Mouse (Mus musculus): ENCODE measurements around the gene Prdm12.

Gene Prdm12

DNA sequence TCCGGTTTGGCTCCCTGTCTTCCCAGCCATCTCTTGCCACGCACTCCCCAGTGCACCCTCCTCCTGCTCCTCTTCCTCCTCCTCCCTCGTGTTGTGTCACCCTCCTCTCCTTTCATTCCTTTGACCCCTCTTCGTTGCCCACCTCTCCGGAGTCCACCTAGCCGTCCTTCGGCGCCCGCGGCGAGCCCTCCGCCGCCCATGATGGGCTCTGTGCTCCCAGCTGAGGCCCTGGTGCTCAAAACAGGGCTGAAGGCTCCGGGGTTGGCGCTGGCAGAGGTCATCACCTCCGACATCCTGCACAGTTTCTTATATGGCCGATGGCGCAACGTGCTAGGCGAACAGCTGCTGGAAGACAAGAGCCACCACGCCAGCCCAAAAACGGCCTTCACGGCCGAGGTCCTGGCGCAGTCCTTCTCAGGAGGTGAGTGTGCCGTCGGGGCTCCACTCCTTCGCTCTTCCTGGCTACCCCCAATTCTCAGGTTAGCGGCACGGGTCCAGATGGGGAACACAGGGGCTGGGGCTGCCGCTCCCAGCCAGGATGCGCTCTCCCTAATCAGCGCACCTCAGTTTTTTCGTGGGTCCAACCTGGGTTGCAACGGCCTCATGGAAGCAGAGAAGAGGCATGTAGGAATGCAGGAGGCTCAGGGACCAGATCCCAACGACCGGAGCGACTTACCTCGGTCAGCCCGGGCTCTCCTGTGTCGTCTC is at the start of gene Prdm12:
Gene Prdm12, plus strand, starts transcription at position 137 of the 708 bp plus-strand sequence.
- DNase-seq (ENCODE audit: low read depth, low spot score), result no peak

DNA sequence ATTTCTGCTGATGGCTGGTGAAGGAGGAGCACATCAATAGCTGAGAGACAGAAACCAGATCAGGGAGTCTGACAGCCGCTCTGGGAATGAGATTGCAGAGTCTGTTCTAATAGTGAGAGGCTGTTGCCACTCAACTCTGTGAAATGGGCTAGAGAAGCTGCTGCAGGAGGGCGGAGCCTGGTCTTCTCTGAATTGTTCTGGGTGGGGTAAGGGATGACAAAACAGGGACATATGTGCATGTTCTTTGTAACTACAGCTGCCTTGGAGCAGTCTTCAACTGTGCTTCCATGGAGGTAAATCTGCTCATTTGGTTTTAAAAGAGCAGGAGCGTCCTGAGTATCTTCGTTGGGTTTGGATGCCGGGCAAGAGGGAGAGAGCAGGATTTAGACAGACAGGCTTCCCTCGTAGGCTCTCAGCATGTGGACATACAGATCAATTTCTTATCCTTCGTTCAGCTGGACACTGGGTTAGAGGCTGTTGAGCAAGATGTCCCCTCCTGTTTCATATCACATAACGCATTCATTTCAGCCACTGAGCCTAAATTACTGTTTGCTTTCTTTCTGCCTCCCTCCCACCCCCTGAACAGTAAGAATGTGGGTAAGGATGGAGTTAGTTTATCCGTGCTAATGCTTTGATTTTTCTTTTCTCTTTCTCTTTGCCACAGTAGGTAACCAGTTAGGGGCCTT is 47.9 kb upstream of the Prdm12 start:
- DNase-seq (ENCODE audit: low read depth, low spot score), result peak; percentile 20

DNA sequence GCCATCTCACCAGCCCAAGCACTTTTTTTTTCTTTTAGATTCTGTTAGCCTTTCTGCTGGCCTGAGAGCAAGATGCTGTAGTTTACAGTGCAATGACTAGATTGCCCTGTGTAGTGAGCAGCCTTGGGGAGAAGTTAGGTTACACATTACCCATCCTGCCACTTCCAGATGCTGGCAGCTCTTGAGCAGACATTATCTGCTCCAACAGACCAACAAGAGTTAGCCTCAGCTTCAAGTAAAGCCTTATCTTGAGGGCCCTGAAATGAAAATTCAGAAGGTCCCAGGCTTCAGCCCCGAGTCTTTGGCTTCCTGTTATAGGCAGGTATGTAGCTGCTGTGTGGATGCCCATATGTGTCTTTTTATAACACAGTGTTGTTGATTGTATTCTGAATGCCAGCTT is 32.3 kb upstream of the Prdm12 start:
- no peak for DNase-seq (ENCODE audit: low read depth, low spot score)

DNA sequence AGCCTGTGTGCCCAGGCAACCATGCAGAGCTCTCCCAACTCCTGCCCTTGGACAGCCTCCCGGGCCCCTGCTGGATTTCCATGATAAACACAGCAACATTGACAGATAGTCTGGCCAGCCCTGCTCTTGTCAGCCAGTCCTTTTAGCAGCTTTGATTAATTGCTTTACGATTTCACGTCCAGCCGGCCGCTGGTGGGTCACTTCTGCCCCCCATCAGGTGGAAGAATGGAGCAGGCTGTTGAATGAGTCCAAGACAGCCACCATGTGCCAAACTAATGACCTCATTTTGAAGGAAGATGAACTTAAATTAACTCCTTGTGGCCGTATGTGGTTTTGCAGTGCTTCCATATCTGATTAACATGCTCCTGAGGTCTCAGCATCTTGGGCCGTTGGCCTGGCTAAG is 30.0 kb upstream of the Prdm12 start:
- no peak for DNase-seq (ENCODE audit: low read depth, low spot score)

DNA sequence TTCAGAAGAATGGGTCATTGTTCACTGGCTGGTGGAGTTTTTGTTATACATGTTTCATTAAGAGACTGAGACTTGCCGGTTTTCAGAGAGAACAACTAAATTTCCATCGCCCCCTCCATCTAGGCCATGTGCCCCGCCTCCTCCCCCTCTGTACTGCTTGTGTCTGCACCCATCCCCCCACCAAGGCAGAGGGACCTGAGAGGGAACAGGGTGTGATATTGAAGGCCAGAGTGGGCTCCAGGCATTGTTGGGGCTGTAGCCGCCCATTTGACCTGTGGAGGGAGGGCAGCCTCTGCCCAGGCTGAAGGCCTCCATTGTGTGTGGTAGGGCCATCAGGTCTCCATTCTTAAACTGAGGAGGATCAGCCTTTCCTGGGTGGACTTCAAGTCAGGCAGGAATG is 28.9 kb upstream of the Prdm12 start:
- DNase-seq (ENCODE audit: low read depth, low spot score), result no peak

DNA sequence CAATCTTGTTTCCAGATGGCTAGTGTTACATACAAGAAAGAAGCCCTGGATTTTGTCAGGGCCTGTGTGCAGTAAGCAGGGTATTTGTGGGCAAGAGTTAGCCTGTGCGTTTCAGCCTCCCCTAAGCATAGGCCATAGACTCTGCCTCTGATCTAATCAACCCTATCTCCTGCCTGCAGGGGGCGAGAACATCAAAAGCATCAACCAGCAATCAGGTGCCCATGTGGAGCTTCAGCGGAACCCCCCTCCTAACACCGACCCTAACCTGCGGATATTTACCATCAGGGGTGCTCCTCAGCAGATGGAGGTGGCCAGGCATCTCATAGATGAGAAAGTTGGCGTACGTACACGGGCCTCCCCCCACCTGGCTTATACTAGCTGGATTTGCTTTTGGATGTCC is 28.4 kb upstream of the Prdm12 start:
- DNase-seq (ENCODE audit: low read depth, low spot score), result no peak

DNA sequence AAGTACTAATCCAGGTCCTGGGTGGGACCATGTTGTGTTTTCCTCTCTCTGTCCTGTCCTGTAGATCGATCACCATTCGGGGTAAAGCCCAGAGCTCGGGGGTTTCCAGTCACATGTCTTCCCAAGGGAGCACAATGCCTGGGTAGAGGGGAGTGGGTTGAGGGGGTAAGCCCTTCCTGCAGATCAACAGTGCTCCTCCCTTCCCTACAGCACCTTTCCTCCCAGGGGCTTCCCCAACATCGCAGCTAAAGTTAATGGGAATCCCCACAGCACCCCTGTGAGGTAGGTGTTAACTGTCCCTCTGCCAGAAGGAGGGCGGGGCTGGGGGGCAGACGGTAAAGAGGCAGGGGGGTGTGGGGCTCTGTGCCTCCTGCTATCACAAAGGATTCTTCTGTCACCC is 27.2 kb upstream of the Prdm12 start:
- DNase-seq (ENCODE audit: low read depth, low spot score), result no peak

DNA sequence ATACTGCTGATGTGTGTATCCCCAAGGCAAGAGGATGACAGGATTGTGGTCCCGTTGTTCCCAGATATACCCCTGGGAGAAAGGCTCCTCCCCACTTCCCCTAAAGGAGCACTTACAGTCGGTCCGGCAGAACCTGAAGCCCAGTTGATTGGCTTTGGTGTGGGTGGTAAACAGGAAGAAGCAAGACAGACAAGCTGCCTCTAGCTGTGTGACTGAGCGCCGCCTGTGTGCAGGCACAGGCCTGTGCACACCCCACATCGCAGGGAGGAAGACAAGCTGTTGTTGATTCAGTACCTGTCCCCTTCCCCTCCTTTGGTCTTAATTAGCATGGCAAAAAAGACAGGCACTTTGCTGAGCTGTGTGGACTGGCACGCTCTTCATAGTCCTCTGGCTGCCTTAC is 26.1 kb upstream of the Prdm12 start:
- DNase-seq (ENCODE audit: low read depth, low spot score), result peak; percentile 31

DNA sequence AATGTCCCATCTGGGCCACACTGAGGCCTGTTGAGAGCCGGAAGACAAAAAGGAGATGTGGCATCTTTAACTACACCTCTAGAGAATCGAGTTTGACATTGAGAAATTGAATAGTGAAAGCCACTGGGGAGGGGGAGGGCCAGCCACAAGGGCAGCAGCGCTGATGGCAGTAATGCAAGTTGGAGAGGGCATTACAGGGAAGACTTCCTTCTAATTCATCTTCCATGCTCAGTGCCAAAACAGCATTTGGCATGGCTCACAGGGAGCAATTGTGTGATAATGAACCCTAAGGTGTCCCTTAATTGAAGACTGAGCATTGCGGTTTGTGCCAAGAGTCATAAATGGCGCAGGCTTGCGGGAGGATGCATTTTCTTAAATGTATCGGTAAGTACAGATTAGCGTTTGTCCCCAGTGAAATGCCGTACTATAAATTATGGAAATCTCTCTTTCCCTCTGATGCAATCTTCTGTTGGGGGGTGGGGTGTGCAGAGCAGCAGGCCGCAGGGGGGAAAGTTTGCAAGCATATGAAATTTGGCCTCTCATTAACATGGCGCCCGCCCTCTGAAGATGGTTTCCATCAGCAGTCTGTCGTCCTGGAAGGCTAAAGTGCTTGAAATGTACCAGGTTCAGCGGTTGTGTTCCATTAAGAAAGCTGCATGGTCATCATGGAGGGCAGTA is 21.2 kb upstream of the Prdm12 start:
- peak; percentile 26 for DNase-seq (ENCODE audit: low read depth, low spot score)

DNA sequence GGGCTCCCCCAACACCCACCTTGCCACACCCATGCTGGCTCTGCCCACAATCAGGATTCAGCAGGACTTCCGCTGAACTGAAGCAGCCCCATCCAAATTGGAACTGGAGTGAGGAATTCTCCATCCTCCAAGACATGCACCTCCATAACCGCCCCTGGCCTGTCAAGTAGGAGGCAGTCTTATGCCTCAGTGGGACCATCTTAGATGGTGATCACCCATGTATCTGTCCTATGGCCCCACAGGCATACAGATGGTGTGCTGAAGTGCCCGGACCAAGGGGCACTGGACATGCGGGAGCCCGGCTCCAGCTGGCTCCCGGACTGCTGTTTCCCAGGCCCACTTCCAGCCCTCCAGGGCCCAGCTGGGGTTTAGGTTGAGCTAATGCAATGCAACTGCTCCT is 20.6 kb upstream of the Prdm12 start:
- DNase-seq (ENCODE audit: low read depth, low spot score), result no peak

DNA sequence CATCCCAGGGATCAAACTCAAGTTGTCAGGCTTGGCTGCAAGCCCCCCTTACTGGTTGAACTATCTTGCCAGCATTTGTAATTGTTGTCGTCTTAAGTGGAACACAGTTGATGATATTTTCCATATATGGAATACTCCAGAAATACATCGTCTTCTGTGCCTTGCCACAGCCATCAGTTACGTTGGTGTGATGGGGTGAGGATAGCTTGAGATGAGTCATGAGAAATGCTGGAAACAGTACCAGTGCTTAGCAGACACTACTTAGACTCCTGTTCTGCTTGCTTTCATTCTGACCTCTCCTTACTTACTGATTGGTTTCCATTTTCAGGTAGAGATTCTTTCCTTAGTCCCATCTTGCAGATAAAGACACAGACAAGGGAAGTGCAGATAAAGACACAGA is 6.3 kb upstream of the Prdm12 start:
- peak; percentile 68 for DNase-seq (ENCODE audit: low read depth, low spot score)

DNA sequence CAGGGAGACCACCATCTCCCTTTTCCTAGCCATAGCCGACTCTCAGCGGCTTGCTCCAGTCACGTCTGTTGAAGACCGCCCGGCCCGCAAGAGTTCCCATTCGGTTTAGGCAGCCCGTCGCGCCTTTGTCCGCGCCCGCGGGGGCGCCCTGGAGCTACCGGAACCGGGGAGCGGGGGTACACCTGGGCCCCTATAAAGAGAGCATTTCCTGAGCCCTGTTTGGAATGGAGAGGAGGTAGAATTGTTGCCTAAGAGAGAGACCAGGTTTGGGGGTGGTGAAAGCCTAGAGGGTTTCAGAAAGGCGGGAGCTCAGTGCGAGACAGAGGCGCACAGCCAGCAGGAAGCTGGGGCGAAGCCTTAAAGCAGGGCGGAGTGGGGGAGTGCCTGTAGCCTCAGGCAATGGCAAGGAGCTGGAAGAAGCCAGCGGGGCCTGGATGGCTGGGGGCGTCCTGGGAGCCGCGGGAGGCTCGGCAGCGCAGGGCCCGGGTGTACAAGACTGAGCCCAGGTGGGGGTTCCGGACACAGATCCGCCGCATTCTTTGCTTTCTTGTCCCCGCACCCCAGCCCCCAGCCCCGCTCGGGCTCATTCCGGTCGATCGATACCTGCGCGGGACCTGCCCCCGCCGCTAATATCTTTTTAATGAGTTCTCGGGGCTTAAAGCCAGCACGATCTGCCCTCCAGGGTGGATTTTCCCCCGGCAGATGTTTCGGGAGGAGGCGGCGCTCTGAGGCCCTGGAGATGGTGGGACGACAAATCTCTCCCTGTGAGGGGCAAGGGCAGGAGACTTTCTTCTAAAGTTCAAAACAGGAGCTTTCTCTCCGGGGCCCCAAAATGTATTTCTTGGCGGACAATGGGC is 4.3 kb upstream of the Prdm12 start:
- DNase-seq (ENCODE audit: low read depth, low spot score), result no peak

DNA sequence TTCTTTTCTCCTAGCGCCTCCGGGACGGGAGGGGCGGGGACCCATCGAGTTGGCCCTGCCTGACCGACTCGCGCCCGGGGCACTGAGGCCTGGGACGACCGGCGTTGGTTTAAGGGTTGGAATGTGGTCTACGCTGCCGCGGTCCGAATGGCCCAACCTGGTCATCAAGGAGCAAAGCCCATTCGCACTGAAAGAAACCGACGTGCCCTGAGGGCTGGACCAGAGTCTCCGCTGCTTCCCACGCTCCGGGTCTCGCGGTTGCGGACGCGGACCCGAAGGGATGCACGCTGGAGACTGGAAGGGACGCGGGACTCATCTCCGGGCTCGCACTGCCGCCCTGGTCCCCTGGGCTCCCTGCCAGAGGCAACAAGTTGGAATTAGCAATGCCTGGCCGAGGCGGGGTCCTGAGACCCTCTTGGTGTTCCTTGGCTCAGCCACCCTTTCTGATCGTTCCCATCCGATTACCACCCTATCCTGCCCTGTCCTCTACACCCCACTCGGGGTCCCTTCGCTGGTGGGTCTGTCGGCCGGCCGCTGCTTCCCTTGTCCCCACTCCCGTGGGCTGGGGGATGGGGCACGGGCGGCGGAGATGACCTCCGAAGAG is 3.6 kb upstream of the Prdm12 start:
- no peak for DNase-seq (ENCODE audit: low read depth, low spot score)

DNA sequence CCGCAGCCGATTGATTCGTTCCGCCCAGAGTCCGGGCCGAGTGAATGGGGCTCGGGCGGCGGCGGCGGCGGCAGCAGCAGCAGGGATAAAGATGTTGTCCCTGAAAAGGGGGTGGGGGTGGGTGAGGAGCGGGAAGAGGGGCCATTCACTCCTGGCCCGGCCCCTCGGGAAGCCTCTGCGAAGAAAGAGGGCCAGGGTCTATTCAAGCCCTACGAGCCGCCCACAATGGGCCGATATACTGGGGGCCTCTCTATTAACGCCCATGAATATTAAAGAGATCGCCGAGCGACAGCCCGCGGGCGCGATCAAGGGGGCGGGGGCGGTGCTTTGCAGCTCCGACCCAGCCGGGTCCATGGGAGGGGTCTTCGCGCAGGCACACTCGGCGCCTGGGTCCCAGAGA is 3.1 kb upstream of the Prdm12 start:
- no peak for DNase-seq (ENCODE audit: low read depth, low spot score)

DNA sequence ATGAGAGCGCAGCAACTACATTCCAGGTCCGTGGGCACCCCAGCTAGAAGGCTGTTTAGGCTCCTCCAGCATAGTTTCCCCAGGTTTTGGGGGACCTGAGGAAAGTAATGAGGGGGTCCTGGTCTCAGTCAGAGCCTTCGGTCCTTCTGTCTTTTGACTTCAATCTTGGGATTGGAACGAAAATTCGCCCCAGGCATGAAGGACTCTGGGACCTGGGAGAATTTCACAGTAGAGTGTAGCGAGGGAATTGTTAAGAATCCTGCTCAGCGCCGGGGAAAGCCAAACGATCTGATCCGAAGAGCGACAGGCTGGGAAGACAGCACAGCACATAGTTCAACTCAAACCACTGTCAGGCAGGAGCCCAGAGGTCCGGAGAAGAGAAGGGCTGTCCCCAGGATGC is 2.5 kb upstream of the Prdm12 start:
- DNase-seq (ENCODE audit: low read depth, low spot score), result no peak

DNA sequence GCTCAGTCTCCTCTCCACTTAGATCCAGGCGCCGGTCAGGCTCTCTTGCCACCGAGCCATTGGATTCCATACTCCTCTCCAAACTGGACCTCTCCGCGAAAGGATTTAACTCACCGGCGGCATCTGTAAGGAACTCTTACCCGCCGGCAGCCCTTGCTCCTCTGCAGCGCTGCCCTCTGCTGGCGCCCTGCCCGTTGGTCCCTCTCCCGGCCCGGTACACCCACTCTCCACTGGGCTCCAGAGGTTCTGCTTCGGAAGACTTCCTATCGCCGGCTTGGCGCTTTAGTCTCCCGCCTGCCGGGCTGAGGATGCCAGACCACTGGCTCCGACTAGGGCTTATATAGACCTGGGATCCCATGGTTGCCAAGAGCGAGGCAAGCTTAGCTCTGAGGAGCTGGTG is 2.0 kb upstream of the Prdm12 start:
- peak; percentile 25 for DNase-seq (ENCODE audit: low read depth, low spot score)

DNA sequence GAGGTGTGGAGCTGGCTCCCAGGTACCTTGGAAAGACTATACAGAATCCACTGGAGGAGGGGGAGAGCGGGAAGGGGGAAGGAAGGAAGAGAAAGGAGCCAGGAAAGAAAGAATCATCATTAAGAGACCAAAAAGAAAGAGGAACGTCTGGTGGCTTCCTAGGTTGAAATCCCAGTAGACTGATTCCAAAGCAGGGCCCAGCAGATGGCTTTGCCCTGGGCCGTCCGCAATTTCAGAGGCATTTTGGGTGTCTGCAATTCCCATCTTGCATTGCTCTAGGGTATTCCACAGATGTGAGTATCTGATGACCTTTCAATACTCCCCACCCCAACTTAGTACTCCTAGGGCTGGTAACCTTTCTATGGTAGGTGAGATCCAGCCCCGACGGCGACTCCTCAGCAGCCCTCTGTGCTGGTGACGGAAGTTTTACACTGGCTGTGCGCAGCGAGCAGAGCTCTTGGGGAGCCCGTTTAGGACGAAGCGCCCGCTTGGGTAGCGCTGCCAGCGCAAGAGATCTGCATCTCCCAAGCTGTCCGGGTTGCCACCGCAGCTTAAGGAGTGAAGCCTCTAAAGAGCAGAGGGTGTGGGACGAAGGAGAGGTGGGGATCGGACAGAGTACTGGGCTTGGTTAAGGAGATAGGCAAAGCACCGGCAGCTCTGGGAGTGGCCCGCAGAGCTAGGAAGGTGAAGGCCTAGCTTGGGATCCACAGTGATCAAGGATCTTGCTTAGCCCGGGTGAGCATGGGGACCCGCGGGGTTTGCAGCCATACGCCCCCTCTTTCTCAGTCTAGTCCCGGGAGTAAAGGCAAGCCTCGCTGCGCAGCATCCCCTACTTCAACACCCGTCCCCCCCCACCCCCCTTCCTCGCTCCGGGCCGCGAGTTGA is 1.0 kb upstream of the Prdm12 start:
- DNase-seq (ENCODE audit: low read depth, low spot score), result no peak

DNA sequence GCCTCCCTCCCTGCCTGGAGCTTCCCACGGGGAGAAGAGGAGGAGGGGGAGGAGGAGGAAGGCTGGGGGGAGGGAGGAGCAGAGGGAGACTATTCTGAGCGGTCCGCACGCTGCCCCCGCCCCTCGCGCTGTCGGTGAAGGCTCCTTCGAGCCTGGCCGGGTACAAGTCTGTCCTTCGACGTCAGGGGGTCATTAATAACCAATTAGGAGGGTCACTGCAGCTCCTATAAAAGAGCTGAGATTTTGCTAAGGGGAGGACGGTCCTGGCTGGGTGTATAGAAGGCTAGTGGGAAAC is 424 bp upstream of the Prdm12 start:
- no peak for DNase-seq (ENCODE audit: low read depth, low spot score)

DNA sequence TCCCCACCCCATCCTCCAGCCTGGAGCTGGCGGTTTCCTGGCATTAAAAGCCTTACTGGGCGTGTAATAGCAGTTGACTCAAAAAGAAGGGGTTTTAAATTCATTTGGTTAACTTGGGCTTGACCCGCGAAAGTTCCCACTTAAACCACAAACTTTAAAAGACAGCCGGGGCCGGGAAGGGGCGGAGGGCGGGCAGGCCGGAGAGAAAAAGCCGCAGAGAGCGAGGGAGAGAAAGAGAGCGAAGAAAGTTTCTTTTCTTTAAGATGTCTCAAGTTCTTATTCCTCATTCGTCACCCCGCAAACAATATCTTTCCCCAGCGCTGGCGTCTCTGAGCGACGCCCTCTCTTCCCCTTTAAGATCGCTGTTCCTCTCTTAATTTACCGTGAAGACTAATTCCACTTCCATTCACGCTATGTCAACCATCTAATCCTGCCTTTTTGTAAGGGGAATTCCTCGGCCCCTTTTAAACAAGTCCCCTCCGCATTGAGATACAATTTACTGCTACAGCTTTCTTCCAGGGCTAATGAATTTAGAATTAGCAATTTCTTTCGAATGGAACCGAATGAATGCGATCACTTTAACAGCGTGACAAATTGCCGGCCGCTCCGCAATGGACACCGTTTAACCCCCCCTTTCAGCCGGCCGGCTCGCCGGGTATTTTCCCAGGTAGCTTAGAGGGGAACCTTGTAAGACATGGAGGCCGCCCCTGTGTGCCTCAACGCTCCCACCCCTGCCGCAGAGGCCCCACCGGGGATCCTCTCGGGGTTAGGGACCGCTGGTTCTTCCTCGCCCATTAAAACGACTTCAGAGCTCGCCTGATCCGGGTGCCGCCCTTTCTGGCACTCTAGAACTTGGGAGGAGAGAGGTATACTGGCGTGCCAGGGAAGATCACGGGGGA is 1.0 kb downstream of the Prdm12 start:
- DNase-seq (ENCODE audit: low read depth, low spot score), result no peak

DNA sequence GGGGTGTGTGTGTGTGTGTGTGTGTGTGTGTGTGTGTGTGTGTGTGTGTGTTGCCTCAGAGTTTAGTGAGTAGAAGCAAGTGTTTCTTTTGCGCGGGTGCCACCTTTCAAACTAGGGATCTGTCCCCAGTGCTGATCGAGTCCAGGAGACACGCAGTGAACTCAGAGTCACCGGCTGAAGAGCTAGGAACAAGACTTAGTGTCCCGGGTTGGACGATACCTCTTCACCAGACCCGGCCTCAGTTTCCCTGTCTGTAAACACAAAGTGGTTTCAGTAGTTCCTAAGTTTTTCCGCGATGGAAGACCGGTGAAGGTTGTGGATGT is 1.6 kb downstream of the Prdm12 start:
- DNase-seq (ENCODE audit: low read depth, low spot score), result no peak
